Mouse (Mus musculus) megakaryocyte, embryonic 14.5 days (primary cell): ENCODE measurements around the gene Atp6v0d1. TPM values are rescaled to one million over a fixed set of nuclear protein-coding genes. Genes with fewer than 3 reads are reported as not detected.

Experiments
- H3K27me3 ChIP-seq: replicated peaks from 2 replicates; pipeline ENCODE3; 2012; ENCODE audit warnings: inconsistent platforms
- H3K36me3 ChIP-seq: replicated peaks from 2 replicates; pipeline ENCODE3; 2012; ENCODE audit warnings: low read length, inconsistent platforms, mixed read lengths
- H3K4me1 ChIP-seq: 2 replicates; pipeline ENCODE4 v1.6.1; 2012; ENCODE audit warnings: inconsistent platforms
- H3K4me3 ChIP-seq: replicated peaks from 2 replicates; pipeline ENCODE3; 2012; ENCODE audit warnings: moderate library complexity, mild to moderate bottlenecking, inconsistent platforms
- H3K9me3 ChIP-seq: 2 replicates; pipeline ENCODE4 v1.6.1; 2012; ENCODE audit warnings: inconsistent platforms
- FLI1 ChIP-seq: IDR thresholded peaks from 2 replicates; pipeline ENCODE4 v1.6.1; 2012; ENCODE audit warnings: low read length, inconsistent platforms, mixed read lengths
- GATA1 ChIP-seq: IDR thresholded peaks from 3 replicates; pipeline ENCODE4 v1.6.1; 2012; ENCODE audit warnings: mixed read lengths, low read length, inconsistent platforms, borderline replicate concordance
- polyA plus RNA-seq: library from polyadenylated mRNA; stranded (reverse); fragments of >175 nt; gene quantifications from 2 replicates; pipeline ENCODE4 v1.2.3, GENCODE M21; 2012; ENCODE audit warnings: low replicate concordance; ENCODE audit not compliant: insufficient read depth

Atp6v0d1 gene
- polyA plus RNA-seq, 1 experiment, result 57.3 TPM

GRCm38 (mm10) chr8:105476161-105476560, 89.7 kb downstream of the Atp6v0d1 start:
- H3K4me3 ChIP-seq, result no peak overlapping the region
- H3K36me3 ChIP-seq, result peaks cover 15% of the 10 kb centered on the region
- H3K4me1 ChIP-seq, result peaks cover 38% of the 10 kb centered on the region
- no peak for TF ChIP-seq GATA1
- no peak for TF ChIP-seq FLI1
- no peaks in the 10 kb centered on the region for H3K9me3 ChIP-seq
- H3K27me3 ChIP-seq, result peaks cover 55% of the 10 kb centered on the region

- TF ChIP-seq FLI1, result no peak
- TF ChIP-seq GATA1, result no peak
- Histone ChIP-seq H3K27me3 (peaks cover 59% of the 10 kb centered on the region), H3K4me3 (no peak overlapping the region)
Measured at GRCm38 (mm10) chr8:105475742-105476141, 90.1 kb downstream of the Atp6v0d1 start.

DNA sequence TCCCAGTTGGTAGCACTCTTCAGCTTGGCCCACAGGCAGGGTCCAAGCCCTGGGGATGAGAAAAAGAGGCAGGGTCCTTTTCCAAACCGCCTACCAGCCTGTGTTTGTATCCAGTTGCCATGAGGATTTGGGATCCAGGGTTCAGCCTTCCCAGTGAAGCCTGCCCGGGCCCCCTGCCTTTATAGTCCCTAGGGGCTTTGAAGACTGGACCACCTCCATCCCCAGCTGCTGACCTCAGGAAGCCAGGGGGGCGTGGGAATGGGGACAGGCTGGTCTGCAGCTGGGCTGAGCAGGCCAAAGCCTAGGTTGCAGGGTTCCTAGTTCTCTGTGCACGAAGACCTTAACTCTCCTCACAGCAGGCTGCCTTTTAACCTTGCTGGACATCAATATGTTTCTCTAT, 90.6 kb downstream of the Atp6v0d1 start:
- Histone ChIP-seq H3K4me3 (no peak overlapping the region), H3K4me1 (peaks cover 38% of the 10 kb centered on the region), H3K27me3 (peaks cover 64% of the 10 kb centered on the region), H3K36me3 (peaks cover 15% of the 10 kb centered on the region), H3K9me3 (no peaks in the 10 kb centered on the region)
- TF ChIP-seq GATA1 (no peak), FLI1 (no peak)

More at GRCm38 (mm10) chr8:105475742-105476141, 90.1 kb downstream of the Atp6v0d1 start:
- Histone ChIP-seq H3K9me3 (no peaks in the 10 kb centered on the region), H3K36me3 (peaks cover 15% of the 10 kb centered on the region), H3K4me1 (peaks cover 38% of the 10 kb centered on the region)

GRCm38 (mm10) chr8:105474680-105475079, 91.2 kb downstream of the Atp6v0d1 start:
- Histone ChIP-seq H3K9me3 (no peaks in the 10 kb centered on the region), H3K4me3 (no peak overlapping the region), H3K27me3 (peaks cover 67% of the 10 kb centered on the region), H3K36me3 (peaks cover 15% of the 10 kb centered on the region), H3K4me1 (peaks cover 38% of the 10 kb centered on the region)
- TF ChIP-seq GATA1 (no peak), FLI1 (no peak)

Other genes starting within 250 kb of the Atp6v0d1 start
- gene Lrrc29, start 239.8 kb downstream of the Atp6v0d1 start, polyA plus RNA-seq, result 13.0 and 15.5 TPM in 2 replicates
- 61.6 and 71.6 TPM in 2 replicates for gene Tmem208, start 239.7 kb downstream of the Atp6v0d1 start, polyA plus RNA-seq
- gene Fhod1, start 218.1 kb downstream of the Atp6v0d1 start, polyA plus RNA-seq, result 78.6 and 155 TPM in 2 replicates
- 4.1 and 16.4 TPM in 2 replicates for gene Slc9a5, start 217.2 kb downstream of the Atp6v0d1 start, polyA plus RNA-seq
- 0.02 TPM in 1 of 2 replicates, not detected in the other for gene Plekhg4, start 192.8 kb downstream of the Atp6v0d1 start, polyA plus RNA-seq
- gene Kctd19, start 152.5 kb downstream of the Atp6v0d1 start, polyA plus RNA-seq, result not detected in 2 replicates
- not detected in 2 replicates for gene Lrrc36, start 152.5 kb downstream of the Atp6v0d1 start, polyA plus RNA-seq
- gene Tppp3, start 94.5 kb downstream of the Atp6v0d1 start, polyA plus RNA-seq, result 2.5 and 3.3 TPM in 2 replicates
- 5.4 and 9.0 TPM in 2 replicates for gene Zdhhc1, start 69.1 kb downstream of the Atp6v0d1 start, polyA plus RNA-seq
- 0.12 TPM in 1 of 2 replicates, not detected in the other for gene Hsd11b2, start 47.3 kb downstream of the Atp6v0d1 start, polyA plus RNA-seq
- 19.3 and 27.7 TPM in 2 replicates for gene Ripor1, start 39.2 kb upstream of the Atp6v0d1 start, polyA plus RNA-seq
- 18.1 and 68.4 TPM in 2 replicates for gene Ctcf, start 70.5 kb upstream of the Atp6v0d1 start, polyA plus RNA-seq
- not detected in 2 replicates for gene Agrp, start 71.3 kb upstream of the Atp6v0d1 start, polyA plus RNA-seq
- 22.9 and 31.4 TPM in 2 replicates for gene Carmil2, start 120.2 kb upstream of the Atp6v0d1 start, polyA plus RNA-seq
- gene Acd, start 135.1 kb upstream of the Atp6v0d1 start, polyA plus RNA-seq, result 26.9 and 57.9 TPM in 2 replicates
- 7.8 and 19.1 TPM in 2 replicates for gene Pard6a, start 135.1 kb upstream of the Atp6v0d1 start, polyA plus RNA-seq
- not detected in 2 replicates for gene 4933405L10Rik, start 141.6 kb upstream of the Atp6v0d1 start, polyA plus RNA-seq
- 22.7 and 26.1 TPM in 2 replicates for gene Enkd1, start 142.2 kb upstream of the Atp6v0d1 start, polyA plus RNA-seq
- gene Gfod2, start 192.6 kb upstream of the Atp6v0d1 start, polyA plus RNA-seq, result 3.0 and 9.7 TPM in 2 replicates